Mouse (Mus musculus): ENCODE measurements at regions not wholly inside any gene's neighbourhood (a gene's known extent, or its start where the extent isn't known, plus 50 kb on each side); places are given as distances from the start of the nearest gene placed in this dataset.
A peak's percentile ranks its signal among the peaks of the same experiment; 100 is the strongest.

- Histone ChIP-seq H3K4me2 (ENCODE audit: low read depth, low read length) (no peak overlapping the region), H3K4me1 (ENCODE audit: insufficient read depth, low read length) (no peaks in the 10 kb centered on the region), H3K9me3 (ENCODE audit: low read length) (no peaks in the 10 kb centered on the region), H3K27ac (no peak overlapping the region), H3K9ac (replicated peaks; ENCODE audit: low read length) (no peak overlapping the region), H3K36me3 (ENCODE audit: insufficient read depth, low read length) (no peaks in the 10 kb centered on the region), H3K4me3 (ENCODE audit: low read length) (no peak overlapping the region), H3K27me3 (ENCODE audit: insufficient read depth, low read length) (no peaks in the 10 kb centered on the region)
- ATAC-seq (no peak), DNase-seq (ENCODE audit: low spot score) (no peak)
- TF ChIP-seq CTCF (IDR thresholded peaks at IDR 0.05; ENCODE audit: low read depth): no peak
- 80% methylated on average over 7 of the region's 7 CpGs for WGBS
These were observed 77.8 kb upstream of the Slc25a36 start for GRCm38 (mm10) chr9:97188616-97189330.

GRCm38 (mm10) chr9:97173230-97173951, 62.4 kb upstream of the Slc25a36 start:
- Histone ChIP-seq H3K9me3 (ENCODE audit: low read length) (no peaks in the 10 kb centered on the region), H3K27ac (no peak overlapping the region), H3K27me3 (ENCODE audit: insufficient read depth, low read length) (no peaks in the 10 kb centered on the region), H3K4me1 (ENCODE audit: insufficient read depth, low read length) (no peaks in the 10 kb centered on the region), H3K36me3 (ENCODE audit: insufficient read depth, low read length) (no peaks in the 10 kb centered on the region), H3K4me3 (ENCODE audit: low read length) (no peak overlapping the region), H3K9ac (replicated peaks; ENCODE audit: low read length) (no peak overlapping the region), H3K4me2 (ENCODE audit: low read depth, low read length) (no peak overlapping the region)
- TF ChIP-seq CTCF (IDR thresholded peaks at IDR 0.05; ENCODE audit: low read depth): no peak
- DNase-seq (ENCODE audit: low spot score): no peak
- 85% methylated on average over 5 of the region's 5 CpGs for WGBS
- no peak for ATAC-seq

- DNase-seq (ENCODE audit: low spot score): peak; percentile 78
- Histone ChIP-seq H3K27me3 (ENCODE audit: insufficient read depth, low read length) (no peaks in the 10 kb centered on the region), H3K4me2 (ENCODE audit: low read depth, low read length) (no peak overlapping the region), H3K27ac (no peak overlapping the region), H3K36me3 (ENCODE audit: insufficient read depth, low read length) (no peaks in the 10 kb centered on the region), H3K9me3 (ENCODE audit: low read length) (no peaks in the 10 kb centered on the region), H3K4me1 (ENCODE audit: insufficient read depth, low read length) (no peaks in the 10 kb centered on the region), H3K4me3 (ENCODE audit: low read length) (no peak overlapping the region), H3K9ac (replicated peaks; ENCODE audit: low read length) (no peak overlapping the region)
- TF ChIP-seq CTCF (IDR thresholded peaks at IDR 0.05; ENCODE audit: low read depth): peak; percentile 80
- 8% methylated on average over 3 of the region's 3 CpGs for WGBS
- ATAC-seq: no peak
These were observed 61.1 kb upstream of the Slc25a36 start for GRCm38 (mm10) chr9:97172075-97172474.

DNA sequence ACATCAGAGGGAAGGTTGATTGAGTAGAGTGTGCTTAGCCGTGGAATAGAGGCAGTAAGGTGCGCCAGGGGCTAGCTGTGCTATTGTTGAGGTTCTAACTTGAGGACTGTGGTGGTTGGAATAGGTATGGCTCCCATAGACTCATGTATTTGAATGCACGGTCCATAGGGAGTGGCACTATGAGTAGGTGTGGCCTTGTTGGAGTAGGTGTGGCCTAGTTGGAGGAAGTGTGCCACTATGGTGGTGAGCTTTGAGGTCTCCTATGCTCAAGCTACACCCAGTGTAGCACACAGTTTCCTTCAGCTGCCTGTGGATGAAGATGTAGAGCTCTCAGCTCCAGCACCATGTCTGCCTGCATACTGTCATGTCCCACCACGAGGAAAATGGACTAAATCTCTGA, 60.5 kb upstream of the Slc25a36 start:
- Histone ChIP-seq H3K9ac (replicated peaks; ENCODE audit: low read length) (no peak overlapping the region), H3K4me2 (ENCODE audit: low read depth, low read length) (no peak overlapping the region), H3K4me1 (ENCODE audit: insufficient read depth, low read length) (no peaks in the 10 kb centered on the region), H3K27me3 (ENCODE audit: insufficient read depth, low read length) (no peaks in the 10 kb centered on the region), H3K9me3 (ENCODE audit: low read length) (no peaks in the 10 kb centered on the region), H3K27ac (no peak overlapping the region), H3K4me3 (ENCODE audit: low read length) (no peak overlapping the region), H3K36me3 (ENCODE audit: insufficient read depth, low read length) (no peaks in the 10 kb centered on the region)
- DNase-seq (ENCODE audit: low spot score): no peak
- no peak for ATAC-seq
- 94% methylated on average over 4 of the region's 4 CpGs for WGBS
- no peak for TF ChIP-seq CTCF (IDR thresholded peaks at IDR 0.05; ENCODE audit: low read depth)

DNA sequence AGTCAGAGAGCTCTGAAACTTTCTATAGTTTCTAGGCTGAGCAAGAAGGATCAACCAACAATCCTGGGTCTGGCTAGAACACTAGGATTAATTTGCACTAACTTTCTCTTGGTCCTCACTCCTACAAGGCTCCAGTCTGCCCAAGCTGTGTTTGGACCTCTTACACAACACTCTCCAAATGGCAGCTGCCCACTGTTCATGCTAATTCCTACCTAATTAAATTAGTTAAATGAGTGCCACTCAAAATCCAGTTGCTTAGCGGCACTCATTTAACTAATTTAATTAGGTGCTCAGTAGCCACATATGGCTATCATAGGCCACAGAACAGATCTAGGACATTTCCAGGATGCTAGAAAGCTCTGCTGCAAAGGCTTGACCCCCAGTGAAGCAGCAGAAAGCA, 59.9 kb upstream of the Slc25a36 start:
- Histone ChIP-seq H3K4me3 (ENCODE audit: low read length) (no peak overlapping the region), H3K27me3 (ENCODE audit: insufficient read depth, low read length) (no peaks in the 10 kb centered on the region), H3K4me1 (ENCODE audit: insufficient read depth, low read length) (no peaks in the 10 kb centered on the region), H3K9ac (replicated peaks; ENCODE audit: low read length) (no peak overlapping the region), H3K4me2 (ENCODE audit: low read depth, low read length) (no peak overlapping the region), H3K27ac (no peak overlapping the region), H3K9me3 (ENCODE audit: low read length) (no peaks in the 10 kb centered on the region), H3K36me3 (ENCODE audit: insufficient read depth, low read length) (no peaks in the 10 kb centered on the region)
- WGBS: 59% methylated on average over 1 of the region's 1 CpGs
- TF ChIP-seq CTCF (IDR thresholded peaks at IDR 0.05; ENCODE audit: low read depth): no peak
- ATAC-seq: 0 out of 2 replicates have a peak, but pooled peaks have one; percentile 27
- peak; percentile 59 for DNase-seq (ENCODE audit: low spot score)

GRCm38 (mm10) chr9:97162465-97162864, 51.5 kb upstream of the Slc25a36 start:
- no peak for ATAC-seq
- Histone ChIP-seq H3K4me2 (ENCODE audit: low read depth, low read length) (no peak overlapping the region), H3K4me3 (ENCODE audit: low read length) (no peak overlapping the region), H3K9me3 (ENCODE audit: low read length) (no peaks in the 10 kb centered on the region), H3K9ac (replicated peaks; ENCODE audit: low read length) (no peak overlapping the region), H3K27me3 (ENCODE audit: insufficient read depth, low read length) (no peaks in the 10 kb centered on the region), H3K27ac (no peak overlapping the region), H3K36me3 (ENCODE audit: insufficient read depth, low read length) (no peaks in the 10 kb centered on the region), H3K4me1 (ENCODE audit: insufficient read depth, low read length) (no peaks in the 10 kb centered on the region)
- DNase-seq (ENCODE audit: low spot score): peak; percentile 58
- peak; percentile 69 for TF ChIP-seq CTCF (IDR thresholded peaks at IDR 0.05; ENCODE audit: low read depth)
- WGBS: 31% methylated on average over 2 of the region's 2 CpGs

All from hindbrain, postnatal 0 days (tissue).